Mouse (Mus musculus): ENCODE measurements at regions not wholly inside any gene's neighbourhood (a gene's known extent, or its start where the extent isn't known, plus 50 kb on each side); places are given as distances from the start of the nearest gene placed in this dataset.

DNA sequence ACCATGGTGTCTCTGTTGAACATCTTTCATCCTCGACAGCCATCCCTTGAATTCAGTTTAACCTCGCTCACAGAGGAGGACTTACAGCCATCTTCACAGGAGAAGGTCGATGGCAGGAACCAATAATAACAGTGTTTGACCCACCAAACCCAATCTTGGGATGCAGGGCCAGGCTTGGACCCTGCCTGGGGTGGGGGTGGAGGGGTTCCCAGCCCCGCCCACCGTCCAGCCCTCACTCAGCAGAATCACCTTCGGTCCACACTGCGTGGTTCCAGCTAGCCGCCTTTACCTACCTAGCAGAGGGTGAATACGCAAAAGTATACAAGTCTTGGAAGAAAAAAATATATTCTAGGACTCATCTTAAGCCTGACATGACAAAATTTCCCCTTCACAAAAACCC, 400.5 kb upstream of the Atp11b start:
- TF ChIP-seq CTCF (IDR thresholded peaks at IDR 0.05; ENCODE audit: borderline replicate concordance, insufficient read depth, low read depth, low read length) (no peak), POLR2A (IDR thresholded peaks at IDR 0.05; ENCODE audit: borderline replicate concordance, insufficient read depth, low read length) (no peak)
